Mouse (Mus musculus) kidney, adult 9 months (tissue): Measurements from ENCODE around the gene Gphb5.

Experiments used
- DNase-seq: peaks from one replicate; pipeline ENCODE4 v3.0.0; 2022

The Gphb5 gene

GRCm38 (mm10) chr12:75389308-75390135 is 27.1 kb downstream of the Gphb5 start:
- peak; percentile 50 for DNase-seq

- no peak for DNase-seq
Observed at GRCm38 (mm10) chr12:75388521-75388920, 28.1 kb downstream of the Gphb5 start.

DNA sequence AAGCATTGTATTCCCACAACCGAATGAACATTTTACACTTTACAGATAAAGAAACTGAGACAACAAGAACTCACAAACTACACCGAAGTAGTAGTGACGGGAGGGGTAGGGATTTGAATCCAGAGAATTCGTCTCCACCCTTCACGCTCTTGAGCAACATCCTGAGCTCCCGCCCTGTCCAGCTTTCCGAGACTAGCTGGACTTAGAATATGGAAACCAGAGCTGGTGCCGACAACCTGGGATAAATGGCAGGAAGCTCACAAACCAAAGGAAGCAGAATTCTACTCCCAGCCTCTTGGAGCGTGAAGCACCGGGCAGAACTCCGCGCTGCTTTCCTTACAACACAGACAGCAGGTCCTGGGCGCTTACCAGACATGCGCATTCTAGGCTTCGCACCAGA is 28.7 kb downstream of the Gphb5 start:
- no peak for DNase-seq

DNA sequence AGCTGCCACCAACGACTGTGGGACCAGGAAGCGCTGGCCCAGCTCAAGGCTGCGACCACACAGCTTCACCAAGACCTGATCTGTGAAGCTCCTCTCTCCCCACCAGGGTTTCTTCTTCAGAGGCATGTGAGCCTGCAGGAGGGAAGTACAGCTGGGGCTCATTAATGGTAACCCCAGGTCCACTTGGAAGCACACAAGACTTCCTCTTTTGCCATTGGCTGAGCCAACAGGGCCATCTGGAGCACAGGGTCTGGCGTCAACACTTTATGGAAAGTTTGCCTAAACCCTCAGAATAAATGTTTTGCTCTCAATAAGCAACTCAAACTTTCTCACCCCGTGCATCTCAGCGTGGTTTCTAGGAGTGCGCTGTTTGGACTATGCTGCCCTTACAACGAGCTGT is 29.4 kb downstream of the Gphb5 start:
- no peak for DNase-seq

DNA sequence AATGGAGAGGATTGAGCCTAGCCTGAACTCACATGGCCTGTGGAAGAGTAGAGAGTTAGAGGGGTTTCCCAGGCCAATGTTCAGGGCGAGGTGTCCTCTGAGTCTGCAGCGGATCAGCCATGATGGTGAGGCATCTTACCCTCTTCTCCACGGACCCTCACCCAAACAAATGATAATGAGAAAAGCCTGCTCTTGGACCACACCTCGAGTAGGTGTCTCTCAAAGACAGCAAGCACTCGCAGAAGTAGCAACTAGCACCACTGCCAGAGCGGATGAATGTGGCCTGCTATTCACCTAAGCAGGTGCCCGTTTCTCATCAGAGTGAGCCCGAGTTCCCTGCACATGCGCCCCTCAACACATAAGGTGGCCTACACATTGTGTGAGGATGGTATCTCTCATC is 29.9 kb downstream of the Gphb5 start:
- no peak for DNase-seq

DNA sequence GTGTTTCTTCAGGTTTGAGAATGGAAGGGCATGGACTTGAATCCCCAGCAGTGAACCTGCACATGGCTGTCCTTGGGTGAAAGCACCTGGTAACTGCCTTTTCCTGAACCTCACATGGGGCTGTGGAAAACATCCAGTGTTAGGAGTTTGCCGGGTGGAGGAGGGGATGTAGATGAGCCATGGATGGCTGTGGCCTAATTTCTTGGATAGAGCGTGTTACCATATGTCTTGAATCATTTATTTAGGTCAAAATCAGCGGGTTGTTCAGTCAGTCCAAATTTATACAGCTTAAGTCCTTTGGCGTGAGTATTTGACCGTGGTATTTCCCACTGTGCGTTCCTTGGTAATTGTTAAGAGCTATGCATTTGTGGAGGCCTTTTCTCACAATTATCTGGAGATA is 40.5 kb downstream of the Gphb5 start:
- DNase-seq = no peak

DNA sequence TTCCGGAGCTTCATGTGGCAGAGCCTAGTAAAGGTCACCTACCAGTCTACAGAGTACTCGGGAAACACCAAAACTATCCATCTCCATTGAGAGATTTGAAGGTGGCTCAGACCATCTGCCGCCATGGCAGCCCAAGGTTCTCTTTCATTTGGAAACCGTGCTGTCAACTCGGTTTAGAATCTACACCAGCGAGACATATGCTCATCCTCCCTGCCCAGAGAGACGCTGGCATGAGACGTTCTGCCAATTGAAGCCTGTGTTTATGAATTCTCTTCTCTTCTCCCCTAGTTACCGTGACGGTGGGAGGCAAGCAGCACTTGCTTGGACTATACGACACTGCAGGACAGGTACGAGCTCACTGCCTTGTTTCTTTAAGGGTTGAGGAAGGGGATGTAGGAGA is 41.5 kb downstream of the Gphb5 start:
- no peak for DNase-seq

GRCm38 (mm10) chr12:75374437-75374836 is 42.1 kb downstream of the Gphb5 start:
- no peak for DNase-seq

- DNase-seq = peak; percentile 35
Observed at GRCm38 (mm10) chr12:75369418-75369851, 47.1 kb downstream of the Gphb5 start.

DNA sequence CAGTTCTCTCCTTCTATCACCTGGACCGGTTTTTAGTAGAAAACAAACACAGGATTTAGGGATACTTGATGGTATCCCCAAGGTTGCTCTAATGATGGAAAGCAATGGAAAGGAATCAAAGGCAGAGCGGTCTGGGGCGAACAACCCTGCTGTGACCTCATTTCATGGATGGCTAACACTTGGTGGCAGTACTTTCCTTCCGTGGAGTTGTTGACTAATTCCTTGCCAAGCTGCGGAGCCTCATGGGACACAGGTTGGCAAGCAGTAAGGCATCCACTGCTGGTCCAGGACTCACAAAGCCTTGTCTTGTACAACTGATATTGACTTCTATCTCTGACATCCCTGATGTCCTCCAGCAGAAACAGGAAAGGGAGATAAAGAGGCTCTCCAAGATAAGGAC is 48.1 kb downstream of the Gphb5 start:
- no peak for DNase-seq

DNA sequence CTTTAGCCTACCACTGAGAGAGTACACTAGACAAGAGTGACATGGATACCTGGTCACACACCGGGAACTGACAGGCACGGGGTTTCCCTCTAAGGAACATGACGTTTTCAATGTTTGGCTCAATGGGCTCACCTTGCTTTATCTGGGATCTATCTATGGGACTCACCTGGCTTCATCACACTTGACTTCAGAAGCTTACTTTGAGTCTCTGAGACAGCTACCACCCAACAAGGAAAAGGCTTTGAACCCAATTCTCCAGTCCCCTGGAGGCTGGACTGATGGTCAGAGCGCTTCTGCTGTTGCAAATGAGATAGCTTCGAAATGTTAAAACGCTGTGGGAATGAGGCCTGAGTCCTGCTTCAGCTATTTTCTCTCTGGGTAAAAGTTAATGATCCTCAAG is 49.2 kb downstream of the Gphb5 start:
- DNase-seq = no peak

DNA sequence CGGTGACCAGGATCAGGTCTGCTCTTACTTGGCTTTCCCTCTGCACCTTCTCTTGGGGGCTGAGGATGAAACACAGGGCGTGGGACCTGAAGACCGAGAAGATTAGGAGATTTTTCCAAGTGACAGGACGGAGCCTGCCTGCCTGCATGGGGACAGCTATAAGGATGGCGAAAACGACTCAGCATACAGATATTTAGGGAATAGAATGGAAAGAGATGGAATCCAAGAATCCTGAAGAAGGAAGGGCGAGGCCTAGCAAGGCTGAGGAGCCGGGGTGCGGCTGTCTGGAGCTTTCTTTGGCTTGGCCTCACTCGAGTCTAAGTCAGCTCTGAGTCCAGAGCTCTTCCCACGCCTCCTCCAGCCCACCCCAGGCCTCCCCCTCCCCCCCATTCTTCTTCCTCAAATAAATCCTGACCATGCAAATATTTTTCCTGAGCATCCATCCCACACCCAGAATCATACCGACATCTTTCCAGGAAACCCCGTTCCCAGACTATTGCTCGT is 50.9 kb downstream of the Gphb5 start:
- DNase-seq = no peak

DNA sequence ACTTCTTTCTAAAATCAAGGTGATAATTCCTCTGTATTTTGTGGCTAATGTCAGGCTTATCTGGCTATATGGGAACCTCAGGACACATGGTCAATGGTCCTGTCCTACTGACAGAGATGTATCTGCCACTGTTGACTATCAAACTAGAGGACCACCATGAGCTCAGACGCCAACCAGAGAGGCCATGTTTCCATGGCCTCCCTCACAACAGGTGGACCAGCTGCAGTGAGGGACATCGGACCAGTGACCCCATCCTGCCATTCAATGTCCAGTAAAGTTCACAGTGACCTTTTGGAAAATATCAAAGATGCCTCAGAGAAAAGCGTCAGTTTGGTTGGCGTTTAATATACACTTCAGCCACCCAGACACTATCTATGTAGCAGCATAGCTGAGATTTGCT is 52.2 kb downstream of the Gphb5 start:
- no peak for DNase-seq

- DNase-seq = no peak
Observed at GRCm38 (mm10) chr12:75362456-75362855, 54.1 kb downstream of the Gphb5 start.
